Mouse (Mus musculus) frontal cortex, postnatal 14 days (tissue): ENCODE measurements around the gene Dgkh.

Experiments used
- DNase-seq, 2 experiments: peaks; one replicate each; pipeline ENCODE4 v3.0.0; 2022; ENCODE audit warnings: low spot score in 2 of 2

Dgkh gene

DNA sequence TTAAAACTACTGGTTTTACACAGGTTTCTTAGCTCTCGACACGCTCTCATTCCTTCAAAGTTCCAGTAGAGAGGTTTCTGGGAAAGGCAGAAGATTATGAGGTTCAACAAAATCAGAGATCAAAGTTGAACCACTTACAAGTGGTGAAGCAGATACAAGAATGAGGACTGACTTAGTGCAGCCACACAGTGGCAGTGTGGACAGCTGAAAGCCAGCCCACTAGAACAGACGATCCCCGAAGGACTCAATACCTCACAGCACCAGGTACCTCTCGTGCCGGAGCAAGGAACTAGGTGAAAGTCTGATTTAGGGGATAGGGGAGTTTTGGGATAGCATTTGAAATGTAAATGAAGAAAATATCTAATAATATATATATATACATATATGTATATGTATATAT lies 56.1 kb downstream of the Dgkh start:
- DNase-seq: no peak

DNA sequence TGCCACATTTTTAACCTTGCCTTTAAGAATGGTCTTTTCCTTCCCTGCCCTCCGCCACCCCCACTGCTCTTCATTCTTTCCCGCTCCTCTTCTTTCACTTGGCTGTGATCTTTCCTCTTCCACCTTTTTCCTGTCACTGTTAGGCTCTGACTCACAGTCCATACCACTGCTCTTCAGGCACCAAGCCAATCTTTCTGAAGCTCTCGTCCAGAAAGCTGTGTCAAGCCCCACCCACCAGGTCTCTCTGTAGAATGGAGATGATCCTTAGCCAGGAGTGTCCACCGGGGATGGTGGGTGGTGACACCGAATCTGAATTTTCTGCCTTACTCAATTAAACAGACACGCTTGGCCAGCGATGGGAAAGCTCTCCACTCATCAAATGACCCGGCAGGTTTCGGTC lies 58.0 kb downstream of the Dgkh start:
- DNase-seq: no peak

DNA sequence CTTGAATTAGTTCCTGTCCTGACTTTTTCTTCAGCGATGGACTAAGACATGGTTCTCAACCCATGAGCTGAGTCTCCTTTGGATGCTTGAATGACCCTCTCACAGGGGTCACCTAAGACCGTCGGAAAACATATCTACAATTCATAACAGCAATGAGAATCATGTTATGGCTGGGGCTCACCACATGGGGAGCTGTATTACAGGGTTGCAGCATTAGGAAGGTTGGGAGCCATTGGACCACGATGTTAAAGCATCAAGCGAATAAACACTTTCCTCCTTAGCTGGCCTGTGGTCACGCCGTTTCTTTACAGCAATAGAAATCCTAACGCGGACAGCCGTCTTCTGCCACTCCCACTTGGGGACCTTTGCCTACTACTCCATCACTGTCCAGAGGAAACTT lies 62.6 kb downstream of the Dgkh start:
- no peak for DNase-seq

DNA sequence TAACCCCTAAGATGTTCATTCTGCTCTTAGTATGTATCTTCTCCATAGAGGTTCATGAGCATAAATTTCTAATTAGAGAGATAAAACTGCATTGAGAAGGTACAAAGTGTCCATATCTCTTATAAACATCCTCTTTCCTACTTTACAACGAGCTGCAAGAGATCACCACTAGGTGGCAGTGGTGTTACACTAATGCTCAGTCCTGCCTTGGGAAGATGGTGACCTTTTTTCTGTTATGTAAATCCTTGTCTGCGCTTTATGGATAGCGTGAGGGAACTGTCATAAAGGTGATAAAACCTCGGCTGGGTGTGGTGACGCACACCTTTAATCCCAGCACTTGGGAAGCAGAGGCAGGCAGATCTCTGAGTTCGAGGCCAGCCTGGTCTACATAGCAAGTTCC lies 64.3 kb downstream of the Dgkh start:
- DNase-seq: peak in 1 of 2 experiments; percentile 73

DNA sequence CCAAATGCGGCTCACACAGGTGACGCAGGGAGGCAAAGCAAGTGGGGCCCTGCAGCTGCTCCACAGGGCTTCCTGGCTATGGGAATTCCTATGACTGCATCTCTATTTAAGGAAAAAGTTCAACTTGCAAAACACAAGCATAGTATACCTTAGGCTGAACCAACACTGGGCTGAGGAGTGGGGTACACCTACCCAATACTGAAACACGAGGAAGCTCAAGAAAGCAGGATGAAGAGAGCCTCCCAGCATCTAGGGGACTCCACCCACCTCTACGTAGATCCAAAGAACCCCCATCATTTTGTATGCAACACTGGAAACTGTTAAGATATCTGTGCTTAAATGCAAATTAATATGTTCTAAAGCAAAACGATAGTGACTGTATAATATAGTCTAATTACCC lies 64.8 kb downstream of the Dgkh start:
- no peak for DNase-seq

DNA sequence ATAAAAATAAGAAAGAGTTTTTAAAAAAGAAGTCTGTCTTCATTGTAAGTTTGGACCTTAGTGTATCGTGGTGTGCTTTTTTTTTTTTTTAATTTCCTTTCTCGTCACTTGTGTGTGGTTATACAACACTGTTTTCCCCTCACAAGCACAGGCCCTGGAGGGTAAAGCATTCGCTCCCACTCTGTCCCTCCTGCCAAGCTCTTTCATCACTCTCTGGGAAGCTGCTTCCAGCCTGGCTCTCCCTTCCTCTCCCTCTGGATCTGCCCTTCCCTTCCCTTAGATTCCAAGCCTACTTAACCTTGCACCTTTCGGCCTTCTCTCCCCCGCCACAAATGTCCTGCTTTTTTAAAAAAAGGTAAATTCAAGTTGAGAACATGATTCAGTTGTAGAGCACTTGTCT lies 69.9 kb downstream of the Dgkh start:
- no peak for DNase-seq

DNA sequence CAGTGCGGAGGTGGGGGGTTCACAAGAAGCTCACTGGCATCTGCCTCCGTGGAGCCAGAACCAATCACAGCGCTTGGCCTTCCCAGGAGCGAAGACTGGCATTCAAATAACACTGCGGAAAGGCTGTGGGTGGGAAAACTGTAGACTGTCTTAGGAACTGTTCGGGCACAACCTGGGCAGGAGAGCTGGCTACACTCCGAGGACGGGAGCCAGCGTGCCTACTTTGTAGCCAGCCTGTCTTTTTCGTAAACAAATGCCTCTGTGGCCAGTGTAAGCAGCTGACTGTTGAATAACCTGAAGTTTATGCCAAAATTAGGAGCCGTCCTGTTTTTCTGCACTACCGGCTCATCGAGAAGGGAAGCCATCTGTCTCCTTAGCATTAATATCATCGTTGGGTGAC lies 71.1 kb downstream of the Dgkh start:
- no peak for DNase-seq

DNA sequence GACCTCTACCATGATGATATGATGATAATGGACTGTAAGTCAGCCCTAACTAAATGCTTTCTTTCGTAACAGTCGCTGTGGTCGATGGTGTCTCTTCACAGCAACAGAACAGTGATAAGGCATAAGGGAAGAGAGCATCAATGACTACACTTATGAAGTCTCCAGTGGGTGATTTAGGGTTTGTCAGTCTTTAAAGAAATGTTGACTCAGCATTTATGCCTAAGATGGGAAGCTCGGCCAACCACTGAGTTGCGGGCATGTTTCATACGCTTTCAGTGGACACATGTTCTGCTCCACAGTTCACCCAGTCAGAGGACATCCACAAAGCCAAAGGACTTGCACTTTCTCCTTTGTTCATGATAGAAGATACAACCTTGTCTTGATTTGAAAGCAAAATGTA lies 73.9 kb downstream of the Dgkh start:
- no peak for DNase-seq

DNA sequence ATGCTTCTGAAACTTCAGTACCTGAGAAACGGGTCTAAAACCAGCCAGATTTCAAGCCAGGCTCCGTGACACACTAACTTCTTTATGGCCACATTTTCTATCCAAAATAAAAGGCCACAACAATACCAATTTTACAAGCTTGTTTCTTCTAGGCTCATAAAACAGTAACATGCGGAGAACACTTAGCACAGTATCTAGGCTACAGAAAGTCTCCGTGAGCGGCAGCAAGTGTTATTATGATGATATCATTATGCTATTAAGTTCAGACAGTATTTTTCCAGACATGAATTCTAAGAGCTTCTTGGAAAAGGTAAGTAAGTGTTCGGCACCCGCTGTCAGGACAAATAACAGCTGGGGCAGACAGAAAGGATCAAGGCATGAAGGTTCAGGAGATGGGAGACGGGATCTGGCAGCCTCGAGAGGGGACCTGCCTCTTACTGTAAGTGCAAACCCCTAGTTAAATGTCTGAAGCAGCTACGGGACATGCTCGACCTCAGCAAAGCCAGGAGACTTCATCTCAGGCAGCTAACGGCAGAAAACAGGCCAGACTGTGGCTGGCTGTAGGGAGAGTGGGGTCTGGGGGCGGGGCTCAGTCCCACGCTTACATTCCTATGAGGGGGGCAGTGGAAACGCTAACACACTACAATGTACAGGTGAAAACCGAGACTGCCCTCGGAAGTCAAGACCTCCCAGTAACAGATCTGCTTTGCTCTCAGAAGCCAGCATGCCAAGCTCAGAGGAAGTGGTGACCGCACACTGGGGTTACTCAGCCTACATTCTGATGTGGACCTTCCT lies 75.5 kb downstream of the Dgkh start:
- DNase-seq: no peak

DNA sequence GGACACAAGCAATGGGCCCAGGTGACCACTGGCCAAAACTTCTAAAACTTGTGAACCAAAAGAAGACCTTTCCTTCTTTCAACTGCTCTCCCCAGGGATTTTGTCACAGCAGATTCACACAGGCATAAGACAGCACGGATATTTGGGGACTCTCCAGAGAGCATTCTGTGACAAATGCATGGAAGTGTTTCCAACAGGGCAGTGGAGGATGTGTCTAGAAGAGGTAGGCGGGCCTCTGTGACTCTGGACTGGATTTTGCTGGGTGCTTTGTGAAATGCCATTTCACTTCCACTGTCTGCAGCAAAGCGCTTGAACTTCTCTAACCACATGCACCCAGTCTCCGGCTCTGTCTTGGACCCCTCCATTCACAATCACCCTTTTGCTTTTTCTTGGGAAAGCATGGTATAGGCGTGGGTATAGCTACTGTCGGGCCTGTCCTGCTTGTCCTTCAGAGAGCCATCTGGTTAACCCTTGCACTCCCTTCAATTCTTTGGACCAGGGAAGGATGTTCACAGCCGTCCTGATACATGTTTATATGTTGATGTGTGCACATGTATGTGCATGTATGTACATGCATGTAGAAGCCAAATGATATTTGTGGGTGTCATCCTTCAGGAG lies 77.5 kb downstream of the Dgkh start:
- DNase-seq: no peak

DNA sequence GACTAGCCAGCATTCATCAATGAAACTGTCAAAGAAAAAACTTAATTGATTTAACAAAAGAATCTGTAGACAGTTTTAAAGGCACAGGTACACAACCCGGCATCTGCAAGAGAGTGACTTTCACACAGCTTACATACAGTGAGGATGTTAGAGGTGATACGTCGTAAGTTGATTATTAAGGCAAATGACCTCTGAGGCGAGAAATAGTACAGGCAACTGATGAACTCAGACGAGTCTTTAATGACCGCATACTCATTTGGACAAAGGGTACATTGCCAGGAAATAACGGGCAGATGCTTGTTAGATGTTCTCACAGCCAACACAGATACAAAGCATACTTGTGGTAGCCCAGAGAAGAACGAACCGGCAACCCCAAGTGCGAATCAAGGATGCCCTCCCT lies 78.4 kb downstream of the Dgkh start:
- no peak for DNase-seq

DNA sequence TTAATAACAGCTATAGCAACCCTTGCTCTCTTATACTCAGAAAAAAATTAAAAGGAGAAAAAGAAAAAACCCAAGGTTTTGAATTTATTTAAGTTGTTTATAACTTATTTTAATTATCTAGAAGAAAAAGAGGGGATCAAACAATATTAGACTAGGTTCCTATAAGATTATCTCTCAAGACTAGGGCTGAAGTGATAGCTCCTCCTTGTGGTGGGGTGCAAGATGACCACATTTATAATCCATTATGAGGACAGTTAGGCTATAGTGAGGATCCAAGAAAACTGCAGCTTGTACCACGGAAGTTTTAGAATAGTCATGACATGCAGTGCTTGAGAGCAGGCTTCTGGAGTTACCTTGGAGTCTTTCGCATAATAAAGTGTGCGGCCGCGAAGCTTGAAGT lies 79.2 kb downstream of the Dgkh start:
- no peak for DNase-seq

DNA sequence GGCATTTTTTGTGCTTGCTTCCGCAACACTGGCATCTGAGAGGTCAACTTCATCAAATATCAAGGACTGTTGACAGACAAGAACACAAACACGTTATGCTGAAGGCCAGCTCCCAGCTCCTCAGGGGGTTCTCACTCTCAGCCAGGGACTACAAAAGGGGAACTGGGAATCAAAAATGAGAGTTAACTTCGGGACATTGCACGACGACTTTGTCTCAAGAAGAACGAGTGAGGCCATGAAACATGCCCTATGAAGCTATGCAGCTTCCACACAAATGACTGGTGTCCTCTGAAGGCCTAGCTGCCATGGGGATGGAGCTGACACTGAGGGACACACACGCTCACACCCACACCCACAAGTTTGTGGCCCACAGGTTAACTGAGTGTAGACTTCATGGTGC lies 80.9 kb downstream of the Dgkh start:
- DNase-seq: no peak

DNA sequence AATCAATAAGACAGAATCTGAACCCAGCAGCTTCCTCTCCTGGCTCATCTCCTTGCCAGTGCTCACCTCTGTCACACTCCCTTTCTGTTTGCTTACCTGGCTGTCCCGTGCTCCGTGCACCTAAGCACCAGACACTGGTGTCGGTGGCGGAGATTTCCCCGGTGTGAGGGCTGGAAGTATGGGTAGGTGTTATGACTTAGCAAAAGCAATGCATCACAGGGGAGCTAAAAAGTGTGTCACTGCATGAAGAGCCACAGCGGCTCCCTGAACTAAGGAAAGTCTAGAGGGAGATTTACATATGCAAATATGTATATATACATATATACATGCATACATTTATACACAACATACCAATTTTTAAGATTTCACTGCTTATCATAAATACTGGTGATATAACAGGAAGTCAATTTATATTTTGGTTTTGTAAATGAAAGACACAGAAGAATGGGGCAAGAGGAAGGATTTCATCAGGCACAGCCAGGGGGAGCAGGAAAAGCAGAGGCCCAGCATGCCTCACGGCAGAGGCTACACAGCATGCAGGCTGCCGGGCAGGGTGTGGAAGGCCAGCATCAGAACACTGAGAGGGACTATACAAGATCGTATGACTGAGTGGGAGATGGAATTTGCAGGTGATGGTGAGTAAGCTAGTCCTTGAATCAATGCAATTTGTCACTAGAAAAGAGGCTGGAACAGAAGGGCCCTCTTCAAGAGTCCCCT lies 82.0 kb downstream of the Dgkh start:
- no peak for DNase-seq

DNA sequence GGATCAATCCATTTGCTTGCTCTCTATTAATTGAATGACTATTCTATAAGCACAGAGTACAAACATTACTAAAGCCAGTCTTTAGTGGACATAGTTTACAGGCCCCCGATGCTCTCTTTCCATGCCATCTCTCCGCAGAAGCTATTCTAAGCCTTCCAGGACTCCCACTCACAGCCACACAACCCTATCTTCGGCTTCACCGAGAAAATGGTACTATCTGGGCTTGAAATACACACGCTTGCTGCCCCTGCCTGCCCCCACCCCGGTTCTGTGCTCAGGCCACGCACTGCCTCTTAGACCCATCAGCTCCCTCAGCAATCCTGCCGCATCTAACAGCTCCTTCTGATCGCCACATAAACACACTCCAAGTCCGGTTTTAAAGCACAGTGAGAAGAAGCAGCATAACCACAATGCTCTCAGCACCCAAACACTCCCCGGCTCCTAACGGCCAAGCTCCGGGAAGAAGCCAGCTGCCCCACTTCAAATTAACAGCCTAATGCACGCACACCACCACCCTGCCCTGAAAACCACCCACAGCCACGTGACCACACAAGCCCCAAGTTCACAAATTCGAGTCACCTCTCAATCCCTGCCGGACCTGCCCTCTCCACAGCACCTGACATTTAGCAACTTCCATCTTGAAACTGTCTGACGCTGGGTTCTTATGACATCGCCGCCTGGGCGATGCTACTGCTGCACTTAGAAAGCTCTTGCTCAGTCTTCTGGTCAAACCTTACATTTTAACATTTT lies 82.9 kb downstream of the Dgkh start:
- DNase-seq: no peak

DNA sequence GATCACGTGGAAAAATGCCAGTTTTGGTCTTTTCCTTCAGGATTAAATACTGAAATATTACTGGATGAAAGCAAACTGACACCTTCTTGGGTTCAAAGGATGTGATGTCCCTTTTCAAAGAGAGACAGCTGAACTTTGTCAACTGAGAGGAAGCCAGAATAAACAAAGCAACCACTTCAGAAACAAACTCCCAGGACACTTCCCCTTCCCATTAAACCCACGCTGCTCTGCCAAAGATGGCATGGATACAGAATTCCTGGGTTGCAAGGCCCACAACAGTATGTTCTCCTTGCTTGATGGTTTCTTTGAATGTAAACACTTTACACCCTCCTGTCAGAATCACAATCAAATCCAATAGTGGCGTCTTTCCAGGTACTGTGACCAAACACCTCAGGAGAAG lies 87.0 kb downstream of the Dgkh start:
- DNase-seq: no peak

DNA sequence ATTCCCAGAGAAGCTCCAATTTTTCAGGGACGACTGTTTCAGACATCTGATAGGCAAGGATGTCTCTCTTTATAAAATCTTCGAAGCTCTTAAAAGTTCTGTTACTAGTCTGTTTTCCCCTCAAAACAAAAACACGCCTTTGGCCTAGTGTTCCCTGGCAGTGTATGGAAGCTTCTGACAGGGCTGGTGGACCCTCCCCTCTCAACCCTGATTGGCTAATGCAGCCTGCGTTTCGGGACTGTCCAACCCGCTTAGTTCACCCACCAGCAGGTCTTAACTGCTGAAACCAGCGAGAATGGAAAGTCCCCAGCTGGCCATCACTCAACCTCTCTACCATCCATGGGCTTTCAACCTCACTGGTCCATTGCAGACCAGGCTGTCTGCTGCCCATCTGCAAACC lies 91.3 kb downstream of the Dgkh start:
- DNase-seq: no peak

DNA sequence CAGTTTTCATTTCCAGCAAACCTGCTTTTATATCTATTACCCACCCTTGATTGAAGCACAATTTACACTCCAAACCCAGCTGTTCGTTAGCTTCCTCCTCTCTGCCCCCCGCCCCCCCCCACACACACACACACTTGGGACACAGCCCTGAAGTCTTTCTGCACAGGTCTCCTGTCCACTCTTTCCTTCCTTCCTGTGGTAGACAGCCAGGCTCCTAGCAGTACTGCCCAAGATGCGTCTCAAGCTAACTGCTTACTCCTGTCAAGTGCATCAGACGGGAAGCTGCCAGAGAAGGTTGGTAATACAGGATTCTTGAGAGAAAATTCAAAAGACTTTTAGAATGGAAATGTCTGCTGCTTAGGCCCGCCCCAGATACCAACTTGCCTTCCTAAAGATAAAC lies 92.9 kb downstream of the Dgkh start:
- no peak for DNase-seq

DNA sequence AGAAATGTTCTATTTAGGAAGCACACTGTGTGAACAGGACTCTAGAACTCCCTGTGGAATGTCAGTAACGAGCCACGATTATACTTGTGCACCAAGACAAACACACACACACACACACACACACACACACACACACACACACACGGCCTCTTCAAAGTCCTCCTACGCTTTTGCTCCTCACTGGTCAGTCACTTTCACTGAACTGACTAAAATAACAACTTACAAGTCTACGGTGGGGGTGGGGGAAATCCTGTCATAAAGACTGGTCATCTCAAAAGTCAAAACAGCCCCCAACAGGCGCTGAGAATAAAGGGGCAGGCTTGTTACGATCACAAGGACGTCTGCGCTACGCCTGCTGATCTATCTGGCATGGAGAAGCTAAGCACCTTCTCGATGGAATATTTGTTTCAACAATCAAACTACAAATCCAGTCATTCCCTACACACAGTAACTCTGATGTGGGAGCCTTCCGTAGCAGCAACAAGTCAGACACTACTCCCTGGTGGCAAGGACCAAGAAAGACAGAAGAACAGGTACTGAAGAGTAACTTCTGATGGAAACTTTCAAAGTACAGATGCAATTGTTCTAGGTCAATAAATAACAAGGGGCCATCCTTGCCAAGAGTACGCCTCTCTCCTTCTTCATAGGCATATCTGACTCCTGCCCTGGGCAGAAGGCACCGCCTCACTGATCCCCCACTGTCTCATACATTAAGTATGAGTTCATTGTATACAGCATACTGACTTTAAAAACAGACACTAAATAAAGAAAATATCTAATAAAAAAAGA lies 96.8 kb downstream of the Dgkh start:
- DNase-seq: no peak

DNA sequence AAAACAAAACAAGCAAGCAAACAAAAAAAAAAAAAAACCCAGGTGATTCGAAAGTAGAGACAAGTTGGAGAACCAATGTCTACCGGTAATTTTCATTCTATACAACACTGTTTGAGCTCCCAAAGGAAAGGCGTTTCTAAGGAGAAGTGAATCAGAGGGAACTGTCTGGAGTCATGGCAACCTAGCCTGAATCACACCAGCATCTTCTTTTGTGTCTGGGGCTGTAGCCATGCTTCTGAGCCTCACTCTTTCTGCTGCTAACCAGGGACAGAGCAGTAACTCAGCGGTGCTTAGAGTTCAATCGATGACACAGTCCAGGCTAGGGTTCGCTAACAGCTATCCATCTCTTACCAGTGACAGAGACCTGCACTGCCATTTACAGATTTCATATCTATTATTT lies 99.8 kb downstream of the Dgkh start:
- DNase-seq: no peak
